Mouse (Mus musculus): ENCODE measurements around the gene Tmem273.

The Tmem273 gene

DNA sequence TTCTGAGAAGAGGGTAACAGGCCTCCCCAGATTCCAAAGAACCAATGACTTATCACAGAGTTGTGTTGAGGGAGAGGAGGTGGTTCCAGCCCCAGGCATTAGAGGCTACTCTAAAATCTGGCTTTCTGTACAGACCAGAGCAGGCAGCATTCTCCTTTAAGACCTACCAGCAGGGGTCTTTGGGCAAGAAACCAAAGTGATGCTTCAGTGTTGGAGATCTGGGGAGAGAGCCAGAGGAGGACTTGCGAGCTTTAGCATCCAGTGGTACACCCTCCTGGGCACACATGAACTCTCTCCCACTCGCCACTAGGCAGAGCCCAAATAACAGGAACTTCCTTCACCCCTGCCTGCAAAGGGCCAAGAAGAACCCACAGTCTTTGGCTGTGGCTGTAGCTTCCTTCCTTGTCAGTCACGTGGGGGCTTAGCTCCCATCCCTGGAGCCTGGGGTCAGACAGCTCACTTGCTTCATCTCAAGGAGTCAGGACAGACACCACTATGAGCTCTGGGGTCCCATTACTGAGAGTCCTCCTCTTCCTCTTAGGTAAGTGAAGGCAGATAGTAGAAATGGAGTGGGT is at the start of gene Tmem273:
Gene Tmem273 (plus strand): TSS at position 408 of the 575 bp plus-strand sequence.
- DNase-seq (ENCODE audit: low spot score), result no peak

DNA sequence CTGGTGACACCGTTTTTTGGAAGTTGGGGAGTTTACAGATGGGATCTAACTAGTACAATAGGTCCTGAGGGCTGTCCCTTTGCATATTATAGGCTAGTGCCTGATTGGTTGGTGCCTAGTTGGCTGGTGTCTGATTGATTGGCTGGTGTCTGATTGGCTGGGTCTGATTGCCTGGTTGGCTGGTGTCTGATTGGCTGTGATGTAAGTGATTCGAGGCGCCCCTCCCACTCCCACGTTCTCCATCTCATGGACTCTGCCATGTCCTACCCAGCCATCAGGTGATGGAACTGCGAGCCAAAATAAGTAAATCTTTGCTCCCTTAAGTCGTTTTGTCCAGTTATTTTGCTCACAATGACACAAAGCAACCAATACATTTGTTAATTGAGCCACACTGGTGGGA is 49.2 kb upstream of the Tmem273 start:
- DNase-seq (ENCODE audit: low spot score), result no peak

DNA sequence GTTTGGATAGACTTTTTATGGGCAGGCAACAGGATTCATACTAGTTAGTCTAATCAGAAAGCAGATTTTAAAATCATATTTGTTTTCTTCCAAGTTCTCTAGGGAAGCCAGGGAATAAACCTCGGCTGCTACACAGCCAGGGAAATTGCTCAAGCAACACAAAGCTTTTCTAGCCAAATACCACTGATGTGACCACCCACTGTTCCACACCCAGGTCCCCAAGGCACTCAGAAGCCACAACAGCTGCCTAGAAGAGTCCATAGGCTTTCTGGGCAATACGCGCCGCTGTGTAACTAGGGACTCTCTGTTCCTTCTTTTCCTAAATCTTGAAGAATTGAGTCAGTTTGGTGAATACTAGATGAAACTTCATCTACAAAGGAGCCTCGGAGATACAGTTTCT is 47.2 kb upstream of the Tmem273 start:
- no peak for DNase-seq (ENCODE audit: low spot score)

DNA sequence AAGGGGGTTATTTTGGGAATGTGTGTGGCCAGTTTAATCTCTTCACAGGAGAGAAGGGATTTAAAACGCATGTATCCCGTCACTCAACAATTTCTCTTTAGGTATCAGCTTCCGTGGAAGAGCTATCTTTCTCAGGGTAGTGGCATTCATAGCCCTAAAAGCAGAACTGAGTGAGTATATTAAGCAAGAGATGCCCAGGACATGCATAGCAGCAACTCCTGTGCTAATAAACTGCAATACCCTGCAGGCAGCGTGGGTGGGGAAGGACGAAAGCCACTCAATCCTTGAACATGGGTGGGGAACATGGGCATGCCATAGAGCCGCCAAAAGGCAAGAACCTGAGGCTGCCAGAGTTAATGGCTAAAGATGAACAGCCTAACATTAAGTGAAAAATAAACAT is 37.2 kb upstream of the Tmem273 start:
- no peak for DNase-seq (ENCODE audit: low spot score)

DNA sequence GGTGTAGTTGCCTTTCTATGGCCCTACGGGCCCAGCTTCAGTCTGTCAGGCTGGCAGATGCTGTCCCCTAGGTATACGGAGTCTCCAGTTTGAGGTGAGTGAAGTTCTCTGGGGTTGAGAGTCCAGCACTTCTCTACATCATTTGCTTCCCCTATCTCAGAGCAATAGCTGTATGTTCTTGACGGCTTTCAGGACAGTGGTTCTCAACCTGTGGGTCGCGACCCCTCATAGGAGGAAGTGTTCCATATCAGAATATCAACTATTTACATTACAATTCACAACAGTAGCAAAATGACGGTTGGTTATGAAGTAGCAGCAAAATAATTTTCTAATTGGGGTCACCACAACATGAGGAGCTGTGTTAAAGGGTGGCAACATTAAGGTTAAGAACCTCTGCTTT is 35.0 kb upstream of the Tmem273 start:
- DNase-seq (ENCODE audit: low spot score), result no peak

GRCm38 (mm10) chr14:32754286-32754685 is 31.5 kb upstream of the Tmem273 start:
- no peak for DNase-seq (ENCODE audit: low spot score)

GRCm38 (mm10) chr14:32762177-32762576 is 23.6 kb upstream of the Tmem273 start:
- DNase-seq (ENCODE audit: low spot score), result no peak

GRCm38 (mm10) chr14:32770563-32770962 is 15.2 kb upstream of the Tmem273 start:
- DNase-seq (ENCODE audit: low spot score), result no peak

- no peak for DNase-seq (ENCODE audit: low spot score)
Observed at GRCm38 (mm10) chr14:32772085-32772484, 13.7 kb upstream of the Tmem273 start.

- DNase-seq (ENCODE audit: low spot score), result no peak
Observed at GRCm38 (mm10) chr14:32772791-32773190, 13.0 kb upstream of the Tmem273 start.

- no peak for DNase-seq (ENCODE audit: low spot score)
Observed at GRCm38 (mm10) chr14:32773456-32773855, 12.3 kb upstream of the Tmem273 start.

DNA sequence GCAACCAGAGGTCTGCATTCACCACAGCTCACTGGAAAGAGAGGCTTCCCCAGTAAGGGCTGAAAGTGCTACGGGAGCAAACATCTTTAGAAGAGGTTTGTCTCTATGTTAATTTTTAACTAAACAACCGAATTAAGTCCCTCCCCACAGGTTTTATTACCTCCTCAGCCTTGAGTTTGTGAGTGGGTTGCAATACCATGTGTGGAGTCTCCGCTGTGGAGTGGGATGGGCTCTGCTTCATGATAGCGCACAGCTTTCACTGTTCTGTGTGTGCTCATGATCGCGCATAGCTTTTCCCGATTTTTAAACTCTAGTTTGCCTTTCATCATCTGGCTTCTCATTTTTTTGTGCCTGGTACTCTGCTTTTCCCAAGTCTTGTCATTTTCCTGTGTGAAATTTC is 9.7 kb upstream of the Tmem273 start:
- DNase-seq (ENCODE audit: low spot score), result no peak

GRCm38 (mm10) chr14:32778362-32778761 is 7.4 kb upstream of the Tmem273 start:
- no peak for DNase-seq (ENCODE audit: low spot score)

DNA sequence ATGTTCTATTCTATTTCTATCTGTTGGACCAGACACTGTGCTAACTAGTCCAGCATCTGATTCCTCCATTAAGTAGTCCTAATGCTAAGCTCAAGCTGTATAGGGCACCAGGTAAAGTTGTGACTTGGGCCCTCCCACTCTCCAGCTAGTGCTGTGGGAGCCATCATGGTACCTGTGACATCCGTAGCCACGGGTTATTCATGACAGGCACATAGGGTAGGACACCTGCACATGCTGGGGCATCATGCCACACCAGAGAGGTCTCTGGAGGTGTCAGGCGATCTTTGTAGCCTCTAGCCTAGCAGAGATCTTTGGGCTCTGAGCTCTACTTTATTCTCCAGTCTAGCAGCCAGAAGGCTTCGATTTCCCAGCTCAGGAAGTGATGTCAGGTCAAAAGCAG is 2.9 kb upstream of the Tmem273 start:
- no peak for DNase-seq (ENCODE audit: low spot score)

GRCm38 (mm10) chr14:32784130-32784747 is 1.5 kb upstream of the Tmem273 start:
- no peak for DNase-seq (ENCODE audit: low spot score)

DNA sequence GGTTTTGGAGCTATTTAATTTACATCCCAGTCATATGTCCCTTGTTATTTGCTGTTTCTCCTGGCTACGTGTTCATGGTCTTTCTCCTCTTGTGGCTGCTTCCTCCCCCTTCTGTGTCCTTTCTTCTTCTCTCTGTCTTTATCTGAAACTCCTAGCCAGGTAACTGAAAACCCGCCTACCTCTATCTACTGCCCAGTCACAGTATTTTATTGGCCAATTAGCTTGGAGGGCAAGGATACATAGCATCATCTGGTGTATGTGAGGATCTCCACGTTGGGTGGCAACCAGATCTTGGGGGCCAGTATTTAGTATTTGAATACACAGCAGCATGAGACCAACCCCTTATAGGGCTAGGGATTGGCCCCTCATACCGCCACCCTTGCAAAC is 1.0 kb upstream of the Tmem273 start:
- DNase-seq (ENCODE audit: low spot score), result no peak

GRCm38 (mm10) chr14:32787691-32788090 is 1.9 kb downstream of the Tmem273 start:
- no peak for DNase-seq (ENCODE audit: low spot score)

GRCm38 (mm10) chr14:32796375-32796774 is 10.6 kb downstream of the Tmem273 start:
- no peak for DNase-seq (ENCODE audit: low spot score)

DNA sequence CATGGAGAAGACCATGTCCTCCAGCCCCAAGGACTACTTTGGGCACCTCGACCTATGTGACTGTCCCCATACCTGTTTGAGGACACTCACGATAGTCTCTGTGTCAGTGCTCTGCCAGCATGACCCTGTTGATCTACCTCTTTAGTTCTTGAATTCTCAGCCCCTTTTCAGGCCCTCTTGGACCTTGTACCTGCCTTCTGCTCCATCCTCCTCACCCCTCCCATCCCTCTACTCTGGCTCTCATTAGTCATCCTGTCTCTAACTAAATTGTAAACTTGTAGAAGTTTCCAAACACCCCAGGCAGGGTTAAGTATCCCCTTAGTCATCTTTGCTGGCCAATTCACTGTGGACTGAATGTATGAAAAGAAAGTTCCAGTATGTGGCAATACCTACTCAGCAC is 12.0 kb downstream of the Tmem273 start:
- DNase-seq (ENCODE audit: low spot score), result no peak

GRCm38 (mm10) chr14:32798355-32798754 is 12.6 kb downstream of the Tmem273 start:
- DNase-seq (ENCODE audit: low spot score), result no peak

DNA sequence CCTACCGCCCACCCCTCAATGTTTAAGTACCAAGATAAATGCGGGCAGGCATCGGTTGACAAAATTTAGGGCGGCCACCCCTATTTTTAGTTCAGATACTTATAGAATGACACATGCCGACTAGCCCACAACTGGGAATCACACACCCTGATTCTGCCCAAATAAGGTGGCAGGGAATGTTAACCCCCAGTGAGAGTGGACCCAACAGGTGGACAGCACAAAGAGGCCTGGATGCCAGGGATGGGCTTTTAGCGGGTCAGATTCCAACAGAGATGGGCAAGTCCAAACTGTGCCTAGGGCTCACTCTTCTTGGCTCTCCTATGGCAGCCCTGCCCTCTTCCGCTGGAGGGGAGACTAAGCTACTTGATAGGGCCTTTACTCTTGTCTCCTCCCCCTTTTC is 14.3 kb downstream of the Tmem273 start:
- DNase-seq (ENCODE audit: low spot score), result no peak

- no peak for DNase-seq (ENCODE audit: low spot score)
Observed at GRCm38 (mm10) chr14:32801016-32801661, 15.4 kb downstream of the Tmem273 start.

DNA sequence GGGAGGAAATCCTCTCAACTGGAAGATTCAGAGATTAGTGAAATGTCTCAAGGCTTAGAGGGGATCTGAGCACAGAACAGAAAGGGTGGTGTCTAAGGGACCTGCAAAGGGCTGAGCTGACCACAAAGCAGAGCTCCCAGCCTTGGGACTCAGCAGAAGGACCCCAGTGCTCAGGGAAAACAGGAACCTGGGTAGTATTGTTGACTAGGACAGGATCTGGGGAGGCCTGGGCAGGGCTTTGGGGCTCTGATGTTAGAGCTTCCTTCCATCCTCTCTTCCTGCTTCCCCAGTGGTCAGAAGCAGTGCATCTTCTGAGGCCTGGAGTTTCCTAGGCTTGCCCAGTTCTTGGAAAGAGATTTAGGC is 15.9 kb downstream of the Tmem273 start:
- no peak for DNase-seq (ENCODE audit: low spot score)

DNA sequence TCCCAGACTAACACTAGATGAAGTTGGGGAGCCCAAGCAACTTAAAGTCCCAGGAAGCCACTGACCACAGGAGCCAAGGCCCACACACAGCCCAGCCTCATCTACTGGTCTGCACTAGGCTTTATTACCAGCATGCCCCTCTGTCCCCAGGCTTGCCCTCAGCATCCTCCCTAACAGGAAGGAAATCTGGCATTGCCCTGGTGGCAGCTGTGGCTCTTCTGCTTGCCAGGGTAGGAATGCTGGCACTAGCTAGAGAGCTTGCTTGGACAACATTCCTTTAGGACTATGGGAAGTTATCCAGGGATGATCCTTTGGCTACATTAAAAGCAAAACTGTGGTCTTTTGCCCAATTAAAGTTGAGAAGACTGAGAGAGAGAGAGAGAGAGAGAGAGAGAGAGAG is 24.3 kb downstream of the Tmem273 start:
- no peak for DNase-seq (ENCODE audit: low spot score)

All from left cerebral cortex, adult 11 months (tissue).